Mouse (Mus musculus): ENCODE measurements around the gene Jmjd4. TPM values are rescaled to one million over a fixed set of nuclear protein-coding genes. Genes with fewer than 3 reads are reported as not detected.

The Jmjd4 gene
- polyA plus RNA-seq, 1 experiment from 2014 or later = 9.7 TPM

- H3K9ac ChIP-seq (ENCODE audit: low read depth, low read length) = no peak overlapping the region
- H3K36me3 ChIP-seq (ENCODE audit: control insufficient read depth, insufficient read depth, low read length) = no peaks in the 10 kb centered on the region
- H3K9me3 ChIP-seq (ENCODE audit: control insufficient read depth, low read length) = no peaks in the 10 kb centered on the region
- DNase-seq (ENCODE audit: low spot score) = no peak
- ATAC-seq (ENCODE audit: low read depth) = no peak
- H3K4me3 ChIP-seq (ENCODE audit: low read depth, low read length) = no peak overlapping the region
- H3K4me2 ChIP-seq (ENCODE audit: low read depth, low read length) = no peak overlapping the region
- 55% methylated on average over 6 of the region's 6 CpGs for WGBS
- no peak overlapping the region for H3K27ac ChIP-seq (replicated peaks; ENCODE audit: low read depth, low read length)
- H3K27me3 ChIP-seq (replicated peaks; ENCODE audit: control insufficient read depth, insufficient read depth, low read length) = no peaks in the 10 kb centered on the region
- H3K4me1 ChIP-seq (ENCODE audit: control insufficient read depth, insufficient read depth, low read length) = no peaks in the 10 kb centered on the region
Observed at GRCm38 (mm10) chr11:59477240-59477639, 27.4 kb downstream of the Jmjd4 start.

DNA sequence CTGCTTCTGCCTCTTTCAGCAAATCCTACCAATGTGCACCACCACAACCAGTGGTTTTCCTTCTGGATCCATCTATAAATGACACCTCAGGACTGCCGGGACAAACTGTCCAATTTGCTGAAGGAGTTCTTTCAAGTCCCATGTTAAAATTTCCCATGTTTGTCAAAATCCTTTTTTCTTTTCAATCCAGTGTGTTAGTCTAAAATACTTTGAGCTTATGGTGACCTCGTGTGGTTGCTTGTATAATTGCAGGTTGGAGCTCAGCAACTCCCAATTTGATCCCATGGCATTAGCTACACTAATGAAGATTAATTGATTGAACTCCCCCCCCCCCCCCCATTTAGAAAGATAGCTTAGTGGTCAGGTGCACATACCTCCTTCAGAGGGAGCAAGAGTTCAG lies 33.4 kb downstream of the Jmjd4 start:
- ATAC-seq (ENCODE audit: low read depth) (no peak), DNase-seq (ENCODE audit: low spot score) (peak; percentile 73)
- Histone ChIP-seq H3K4me2 (ENCODE audit: low read depth, low read length) (no peak overlapping the region), H3K27me3 (replicated peaks; ENCODE audit: control insufficient read depth, insufficient read depth, low read length) (no peaks in the 10 kb centered on the region), H3K27ac (replicated peaks; ENCODE audit: low read depth, low read length) (no peak overlapping the region), H3K4me1 (ENCODE audit: control insufficient read depth, insufficient read depth, low read length) (no peaks in the 10 kb centered on the region), H3K9ac (ENCODE audit: low read depth, low read length) (no peak overlapping the region), H3K4me3 (ENCODE audit: low read depth, low read length) (no peak overlapping the region), H3K36me3 (ENCODE audit: control insufficient read depth, insufficient read depth, low read length) (peaks cover 30% of the 10 kb centered on the region), H3K9me3 (ENCODE audit: control insufficient read depth, low read length) (no peaks in the 10 kb centered on the region)
- WGBS = 12% methylated on average over 2 of the region's 2 CpGs

DNA sequence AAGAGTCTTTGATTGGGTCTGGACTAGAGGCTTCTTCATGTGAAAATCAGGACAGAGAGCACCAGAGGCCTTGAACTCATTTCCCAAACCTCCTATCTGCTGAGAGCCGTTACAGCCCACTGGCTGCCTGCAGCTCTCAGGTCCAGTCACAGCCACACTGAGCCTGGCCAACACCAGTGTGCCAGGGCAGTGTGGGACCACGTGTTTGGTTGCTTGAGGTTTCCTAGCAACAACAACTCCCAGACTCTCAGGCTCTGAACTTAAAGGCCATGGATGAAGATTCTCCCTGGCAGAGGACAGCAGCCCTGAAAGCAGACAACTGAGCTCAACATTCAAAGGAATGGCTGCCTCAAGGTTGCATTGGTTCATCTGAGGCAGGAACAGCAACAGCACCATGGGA lies 35.8 kb downstream of the Jmjd4 start:
- Histone ChIP-seq H3K9ac (ENCODE audit: low read depth, low read length) (no peak overlapping the region), H3K36me3 (ENCODE audit: control insufficient read depth, insufficient read depth, low read length) (peaks cover 53% of the 10 kb centered on the region), H3K27ac (replicated peaks; ENCODE audit: low read depth, low read length) (no peak overlapping the region), H3K4me3 (ENCODE audit: low read depth, low read length) (no peak overlapping the region), H3K9me3 (ENCODE audit: control insufficient read depth, low read length) (no peaks in the 10 kb centered on the region), H3K4me1 (ENCODE audit: control insufficient read depth, insufficient read depth, low read length) (no peaks in the 10 kb centered on the region), H3K27me3 (replicated peaks; ENCODE audit: control insufficient read depth, insufficient read depth, low read length) (no peaks in the 10 kb centered on the region), H3K4me2 (ENCODE audit: low read depth, low read length) (no peak overlapping the region)
- WGBS = 65% methylated on average over 2 of the region's 2 CpGs
- ATAC-seq (ENCODE audit: low read depth) (no peak), DNase-seq (ENCODE audit: low spot score) (no peak)

GRCm38 (mm10) chr11:59486222-59486621 lies 36.4 kb downstream of the Jmjd4 start:
- Histone ChIP-seq H3K4me1 (ENCODE audit: control insufficient read depth, insufficient read depth, low read length) (no peaks in the 10 kb centered on the region), H3K27ac (replicated peaks; ENCODE audit: low read depth, low read length) (no peak overlapping the region), H3K4me3 (ENCODE audit: low read depth, low read length) (no peak overlapping the region), H3K9me3 (ENCODE audit: control insufficient read depth, low read length) (no peaks in the 10 kb centered on the region), H3K4me2 (ENCODE audit: low read depth, low read length) (no peak overlapping the region), H3K27me3 (replicated peaks; ENCODE audit: control insufficient read depth, insufficient read depth, low read length) (no peaks in the 10 kb centered on the region), H3K36me3 (ENCODE audit: control insufficient read depth, insufficient read depth, low read length) (peaks cover 59% of the 10 kb centered on the region), H3K9ac (ENCODE audit: low read depth, low read length) (no peak overlapping the region)
- no peak for DNase-seq (ENCODE audit: low spot score)
- whole genome bisulfite sequencing = 79% methylated on average over 8 of the region's 8 CpGs
- ATAC-seq (ENCODE audit: low read depth) = no peak

GRCm38 (mm10) chr11:59496672-59497310 lies 46.9 kb downstream of the Jmjd4 start:
- H3K4me1 ChIP-seq (ENCODE audit: control insufficient read depth, insufficient read depth, low read length) = no peaks in the 10 kb centered on the region
- no peaks in the 10 kb centered on the region for H3K27me3 ChIP-seq (replicated peaks; ENCODE audit: control insufficient read depth, insufficient read depth, low read length)
- H3K9me3 ChIP-seq (ENCODE audit: control insufficient read depth, low read length) = no peaks in the 10 kb centered on the region
- 0 out of 2 replicates have a peak overlapping the region, but pooled peaks have one; percentile 1 for H3K9ac ChIP-seq (ENCODE audit: low read depth, low read length)
- H3K36me3 ChIP-seq (ENCODE audit: control insufficient read depth, insufficient read depth, low read length) = peaks cover 100% of the 10 kb centered on the region
- no peak overlapping the region for H3K4me2 ChIP-seq (ENCODE audit: low read depth, low read length)
- WGBS = 81% methylated on average over 6 of the region's 6 CpGs
- ATAC-seq (ENCODE audit: low read depth) (no peak), DNase-seq (ENCODE audit: low spot score) (no peak)
- H3K27ac ChIP-seq (replicated peaks; ENCODE audit: low read depth, low read length) = no peak overlapping the region
- H3K4me3 ChIP-seq (ENCODE audit: low read depth, low read length) = no peak overlapping the region

DNA sequence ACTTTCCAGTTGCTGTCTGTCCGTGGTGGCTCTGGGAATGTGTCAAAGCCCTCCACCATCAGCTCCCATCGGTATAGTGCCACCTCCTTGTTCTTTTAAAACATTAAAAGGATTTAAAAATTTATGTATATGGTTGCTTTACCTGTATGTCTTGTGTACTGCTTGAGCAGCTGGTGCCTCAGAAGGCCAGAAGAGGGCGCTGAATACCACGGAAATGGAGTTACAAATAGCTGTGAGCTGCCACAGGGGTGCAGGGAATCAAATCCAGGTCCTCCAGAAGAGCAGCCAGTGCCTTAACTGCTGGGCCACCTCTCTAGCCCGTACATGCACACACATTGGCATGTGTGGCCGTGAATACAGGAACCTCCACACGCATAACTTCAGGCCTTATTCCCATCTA lies 47.9 kb downstream of the Jmjd4 start:
- 94% methylated on average over 7 of the region's 7 CpGs for WGBS
- ATAC-seq (ENCODE audit: low read depth) = no peak
- Histone ChIP-seq H3K4me1 (ENCODE audit: control insufficient read depth, insufficient read depth, low read length) (no peaks in the 10 kb centered on the region), H3K36me3 (ENCODE audit: control insufficient read depth, insufficient read depth, low read length) (peaks cover 100% of the 10 kb centered on the region), H3K27me3 (replicated peaks; ENCODE audit: control insufficient read depth, insufficient read depth, low read length) (no peaks in the 10 kb centered on the region), H3K4me2 (ENCODE audit: low read depth, low read length) (no peak overlapping the region), H3K4me3 (ENCODE audit: low read depth, low read length) (no peak overlapping the region), H3K27ac (replicated peaks; ENCODE audit: low read depth, low read length) (no peak overlapping the region), H3K9me3 (ENCODE audit: control insufficient read depth, low read length) (no peaks in the 10 kb centered on the region), H3K9ac (ENCODE audit: low read depth, low read length) (no peak overlapping the region)
- no peak for DNase-seq (ENCODE audit: low spot score)

- Histone ChIP-seq H3K9me3 (ENCODE audit: control insufficient read depth, low read length) (no peaks in the 10 kb centered on the region), H3K4me1 (ENCODE audit: control insufficient read depth, insufficient read depth, low read length) (peaks cover 6% of the 10 kb centered on the region; the same call in 1 of the 2 replicates), H3K27ac (replicated peaks; ENCODE audit: low read depth, low read length) (no peak overlapping the region), H3K9ac (ENCODE audit: low read depth, low read length) (no peak overlapping the region), H3K4me3 (ENCODE audit: low read depth, low read length) (no peak overlapping the region), H3K27me3 (replicated peaks; ENCODE audit: control insufficient read depth, insufficient read depth, low read length) (no peaks in the 10 kb centered on the region), H3K4me2 (ENCODE audit: low read depth, low read length) (no peak overlapping the region), H3K36me3 (ENCODE audit: control insufficient read depth, insufficient read depth, low read length) (peaks cover 74% of the 10 kb centered on the region)
- ATAC-seq (ENCODE audit: low read depth) (no peak), DNase-seq (ENCODE audit: low spot score) (no peak)
- WGBS = 95% methylated on average over 5 of the region's 5 CpGs
Observed at GRCm38 (mm10) chr11:59501978-59502700, 52.3 kb downstream of the Jmjd4 start.

DNA sequence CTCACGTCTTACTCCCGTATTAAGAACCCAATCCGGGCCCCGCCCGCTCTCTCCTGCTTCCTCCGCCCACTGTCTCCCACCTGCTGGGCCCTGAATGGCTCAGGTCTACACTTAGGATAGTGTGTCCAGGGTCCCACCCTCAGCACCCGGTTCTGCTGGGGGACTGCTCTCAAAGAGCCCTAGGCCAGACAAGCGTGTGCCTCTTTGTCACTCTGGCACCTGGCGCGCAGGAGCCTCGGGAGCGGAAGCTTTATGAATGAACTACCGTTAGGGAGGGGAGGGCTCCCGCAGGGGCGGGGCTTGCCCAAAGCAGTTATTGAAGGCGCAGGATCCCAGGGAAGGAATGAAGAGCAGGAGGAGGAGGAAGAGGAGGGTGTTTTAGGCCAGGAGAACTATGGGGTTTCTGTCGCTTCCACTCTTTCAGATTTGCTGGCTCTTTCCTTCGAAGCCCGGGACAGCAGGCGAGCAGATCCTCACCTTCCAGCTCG lies 55.5 kb downstream of the Jmjd4 start:
- Histone ChIP-seq H3K9ac (ENCODE audit: low read depth, low read length) (peak overlapping the region; percentile 97), H3K27ac (replicated peaks; ENCODE audit: low read depth, low read length) (peak overlapping the region; percentile 95), H3K9me3 (ENCODE audit: control insufficient read depth, low read length) (no peaks in the 10 kb centered on the region), H3K27me3 (replicated peaks; ENCODE audit: control insufficient read depth, insufficient read depth, low read length) (no peaks in the 10 kb centered on the region), H3K4me3 (ENCODE audit: low read depth, low read length) (peak overlapping the region; percentile 93), H3K4me1 (ENCODE audit: control insufficient read depth, insufficient read depth, low read length) (peaks cover 12% of the 10 kb centered on the region), H3K36me3 (ENCODE audit: control insufficient read depth, insufficient read depth, low read length) (peaks cover 48% of the 10 kb centered on the region), H3K4me2 (ENCODE audit: low read depth, low read length) (peak overlapping the region; percentile 72)
- DNase-seq (ENCODE audit: low spot score) (peak; percentile 88), ATAC-seq (ENCODE audit: low read depth) (peak; percentile 59)
- WGBS = under 1% methylated on average over 21 of the region's 21 CpGs
